Mouse (Mus musculus) adrenal gland, adult 18-20 months (tissue): ENCODE measurements around the gene Ceacam12. TPM values are rescaled to one million over a fixed set of nuclear protein-coding genes. Genes with fewer than 3 reads are reported as not detected.
"Not testable (repeated sequence)": the region's sequence is repeated elsewhere in the genome, so short reads cannot be mapped to it uniquely, and the experiment has no call there.

Experiments
- DNase-seq, 2 experiments: peaks; one replicate each; pipeline ENCODE4 v3.0.0; 2021 to 2022; ENCODE audit warnings: low spot score in 2 of 2
- long read RNA-seq, 2 experiments: library from polyadenylated mRNA; stranded (forward); transcript quantifications; one replicate each; pipeline ENCODE4 v2.0.0; 2021
- microRNA-seq, 2 experiments: library from miRNA; unstranded; fragments of <30 nt; microRNA quantifications; one replicate each; pipeline ENCODE4 v1.2.0; 2021; ENCODE audit warnings: borderline number of aligned reads in 2 of 2
- total RNA-seq, 2 experiments: library from RNA; stranded (reverse); gene quantifications; 1 replicate in 1 of 2; 2 replicates in 1 of 2; pipeline ENCODE4 v1.2.3; 2021

Gene Ceacam12
- total RNA-seq, result not detected
- long read RNA-seq, experiment 1, result 0 reads
- long read RNA-seq, experiment 2, result 0 reads

DNA sequence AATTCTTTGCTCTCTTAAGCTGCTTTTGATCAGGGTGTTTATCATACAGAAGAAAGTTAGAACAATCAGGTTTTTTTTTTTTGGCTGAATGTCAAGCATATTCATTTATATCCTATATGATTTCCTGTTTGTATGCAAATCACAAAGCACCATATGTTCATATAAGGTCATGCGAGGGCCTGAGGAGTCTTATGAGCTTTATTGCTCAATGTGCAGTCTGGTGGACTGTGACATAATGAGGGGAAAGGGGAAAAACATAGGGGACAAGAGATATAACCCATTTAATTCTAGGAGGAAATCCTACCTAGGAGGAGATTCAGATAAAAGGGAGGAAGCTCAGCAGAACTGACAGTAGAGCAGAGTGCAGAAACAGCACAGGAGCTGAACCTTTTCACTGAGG is at the start of gene Ceacam12:
Gene Ceacam12 (plus strand): TSS at position 301 of the 400 bp plus-strand sequence.
- DNase-seq, result no peak

DNA sequence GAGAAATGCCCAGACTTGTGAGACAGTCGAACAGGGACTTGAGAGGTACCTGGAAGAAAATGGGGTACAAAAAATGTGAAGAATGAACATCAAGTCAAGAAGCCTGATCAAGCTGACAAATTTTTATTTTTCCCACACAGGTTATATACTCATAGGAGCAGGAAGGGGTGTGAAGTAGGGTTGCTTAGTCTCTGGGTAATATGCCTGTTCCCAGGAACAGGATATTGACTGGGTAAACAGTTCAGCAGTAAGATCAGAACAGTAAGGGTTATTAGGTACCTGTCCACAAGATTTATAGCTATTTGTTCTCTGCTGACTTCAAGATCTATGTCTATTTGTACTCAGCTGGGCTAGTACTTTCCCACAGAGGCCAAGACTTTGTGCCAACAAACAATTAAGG is 8.1 kb downstream of the Ceacam12 start:
- not testable (repeated sequence) for DNase-seq

- DNase-seq, result no peak
Observed at GRCm38 (mm10) chr7:18100785-18101184, 35.1 kb downstream of the Ceacam12 start.

Small RNA genes lying within 50 kb of the gene (microRNA-seq; reads per million reads assigned to microRNA genes)
- gene Gm22414, result 0 reads per million in 2 experiments

Other genes starting within 250 kb of the Ceacam12 start
- gene Gm5155, start 194.2 kb upstream of the Ceacam12 start, total RNA-seq, result not detected
- not detected for gene Ceacam11, start 93.8 kb upstream of the Ceacam12 start, total RNA-seq
- not detected for gene Ceacam13, start 56.0 kb upstream of the Ceacam12 start, total RNA-seq
- gene Igfl3, start 110.6 kb downstream of the Ceacam12 start, total RNA-seq, result not detected
- gene Mill1, start 179.4 kb downstream of the Ceacam12 start, total RNA-seq, result not detected